Mouse (Mus musculus): Measurements from ENCODE around the gene Sf3a3. TPM values are rescaled to one million over a fixed set of nuclear protein-coding genes. Genes with fewer than 3 reads are reported as not detected.

The Sf3a3 gene
- 31.2 TPM for polyA plus RNA-seq (2014; fragmentation: Illumina TruSeq; extraction: RNeasy Lipid Tissue Mini Kit (QIAGEN cat#74804); ENCODE audit: low read depth, low replicate concordance)

DNA sequence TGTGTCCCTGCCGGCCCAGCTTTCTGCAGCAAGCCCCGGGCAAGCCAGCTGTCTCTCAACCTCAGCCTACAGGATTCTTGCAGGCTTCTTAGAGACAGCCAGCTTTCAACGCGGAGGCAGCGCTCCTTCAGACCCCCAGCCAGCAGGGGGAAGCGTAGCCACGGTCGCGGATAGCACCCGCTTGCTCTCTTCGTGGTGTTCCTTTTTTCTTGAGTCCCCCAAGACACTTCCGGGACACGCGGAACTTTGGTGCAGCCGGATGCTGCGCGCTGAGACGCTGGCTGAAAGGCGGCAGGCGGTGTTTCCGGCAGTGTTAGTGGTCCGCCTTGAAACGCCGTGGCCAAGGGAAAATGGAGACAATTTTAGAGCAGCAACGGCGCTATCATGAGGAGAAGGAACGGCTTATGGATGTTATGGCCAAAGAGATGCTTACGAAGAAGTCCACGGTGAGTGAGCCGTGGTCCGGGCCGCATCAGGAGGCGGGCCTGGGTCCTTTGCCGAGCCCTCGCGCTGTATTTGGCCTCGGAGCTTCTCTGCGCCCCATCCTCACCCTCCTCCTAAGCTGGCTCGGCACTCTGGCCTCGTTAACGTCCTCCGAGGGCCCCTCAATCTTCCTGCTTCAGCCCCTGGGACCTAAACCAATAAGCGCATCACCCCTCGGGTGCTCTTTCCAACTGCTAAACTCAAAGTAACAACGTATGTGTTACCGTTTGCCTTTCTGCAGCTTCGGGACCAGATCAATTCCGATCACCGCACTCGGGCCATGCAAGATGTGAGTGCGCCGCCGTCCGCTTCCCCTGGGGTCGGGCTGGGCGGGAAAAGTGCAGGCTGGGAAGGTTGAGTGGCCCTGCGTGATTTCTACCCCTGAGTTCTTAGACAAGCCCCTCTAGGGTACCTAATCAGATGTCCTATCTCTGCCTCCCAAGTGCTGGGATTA is at the start of gene Sf3a3:
TSS of gene Sf3a3 (plus strand) at position 232 of the 937 bp plus-strand sequence.

DNA sequence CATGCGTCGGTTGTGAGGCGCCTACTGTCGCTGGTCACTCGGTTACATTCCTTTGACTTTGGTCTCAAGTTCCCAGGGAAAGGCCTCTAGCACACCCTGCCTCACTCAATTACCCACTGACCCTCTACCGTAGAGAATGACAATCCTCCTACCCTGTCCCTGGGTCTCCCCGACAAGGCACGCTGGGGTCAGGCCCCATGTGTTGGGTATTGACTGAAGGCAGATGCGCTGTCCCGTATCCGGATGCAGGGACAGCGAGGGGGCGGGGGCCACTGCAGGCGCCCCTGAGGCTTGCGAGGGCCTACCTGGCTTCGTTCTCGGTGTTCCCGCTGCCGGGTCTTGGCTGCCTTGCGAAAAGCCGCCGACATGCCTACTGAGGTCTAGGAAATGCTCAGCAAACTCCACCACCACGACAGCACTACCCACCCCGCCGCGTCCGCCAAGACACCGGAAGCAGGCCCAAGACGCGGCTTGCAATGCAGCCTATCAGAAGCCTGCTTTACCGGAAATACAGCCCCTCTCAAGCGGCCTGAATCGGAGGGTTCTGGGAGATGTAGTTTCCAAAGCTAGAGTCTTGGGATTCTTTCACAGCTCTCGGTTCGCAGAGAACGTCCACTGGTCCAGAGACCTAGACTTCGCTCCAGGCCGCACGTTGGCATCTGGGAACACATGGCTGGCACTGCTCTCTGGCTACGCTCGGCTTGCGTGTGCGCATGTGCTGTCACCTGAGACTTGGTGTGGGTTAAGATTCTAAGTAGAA is 21.3 kb upstream of the Sf3a3 start, which contains the start of gene Utp11:
TSS of gene Utp11 (minus strand) at position 466 of the 760 bp plus-strand sequence.

GRCm38 (mm10) chr4:124700248-124700971 is 14.2 kb upstream of the Sf3a3 start, which contains the start of gene Fhl3:
Fhl3 (plus strand) TSS chr4:124700701.

DNA sequence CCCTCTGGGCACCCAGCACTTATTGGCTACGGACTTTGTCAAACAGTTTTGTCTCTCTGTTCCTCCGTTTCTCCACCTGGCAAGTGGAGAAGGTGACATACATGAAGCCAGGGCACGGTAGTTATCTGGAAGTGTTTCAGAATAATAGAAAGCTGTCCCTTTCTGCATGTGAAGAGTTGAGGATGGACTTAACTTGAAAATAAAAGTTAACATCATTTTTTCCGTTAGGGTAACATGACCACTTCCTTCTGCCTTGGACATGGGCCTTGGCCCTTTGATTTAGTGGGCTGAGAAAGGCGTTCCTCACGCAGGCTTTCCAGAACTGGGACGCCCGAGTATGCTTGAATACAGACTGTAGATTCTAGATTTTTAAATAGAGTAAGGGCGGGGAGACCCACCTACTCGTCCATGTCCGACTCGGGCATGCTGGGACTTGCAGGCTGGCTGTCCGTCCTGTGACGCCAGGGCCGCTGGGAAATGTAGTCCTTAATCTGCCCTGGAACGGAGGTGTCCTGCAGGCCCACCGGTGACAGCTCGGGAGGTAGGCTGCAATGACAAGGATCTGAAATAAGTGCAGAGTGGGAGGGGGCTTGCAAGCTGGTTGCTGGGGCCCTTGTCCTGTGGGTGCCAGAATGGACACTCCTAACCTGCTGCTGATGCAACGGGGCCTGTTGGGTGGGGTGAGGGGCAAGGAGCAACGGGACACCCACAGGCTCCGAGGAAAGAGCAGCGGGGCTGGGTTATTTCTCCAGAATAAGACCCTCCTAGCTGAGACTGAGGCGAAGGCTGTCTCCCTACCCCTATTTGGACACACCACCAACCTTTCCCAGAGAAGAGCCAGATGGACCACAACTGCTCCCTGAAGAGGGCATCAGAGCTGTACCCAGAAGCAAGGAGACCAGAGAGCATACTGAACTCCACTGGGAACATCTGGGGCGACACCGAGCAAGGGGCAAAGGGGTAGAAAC is 27.1 kb downstream of the Sf3a3 start, which contains the start of gene Inpp5b:
TSS of gene Inpp5b (plus strand) at position 475 of the 968 bp plus-strand sequence.

Other genes starting within 250 kb of the Sf3a3 start
- gene 3100002H09Rik, start 104.0 kb upstream of the Sf3a3 start, polyA plus RNA-seq (2014; fragmentation: Illumina TruSeq; extraction: RNeasy Lipid Tissue Mini Kit (QIAGEN cat#74804); ENCODE audit: low read depth, low replicate concordance), result not detected
- not detected for gene Pou3f1, start 58.0 kb upstream of the Sf3a3 start, polyA plus RNA-seq (2014; fragmentation: Illumina TruSeq; extraction: RNeasy Lipid Tissue Mini Kit (QIAGEN cat#74804); ENCODE audit: low read depth, low replicate concordance)
- 46.5 TPM for gene Utp11, start 21.2 kb upstream of the Sf3a3 start, polyA plus RNA-seq (2014; fragmentation: Illumina TruSeq; extraction: RNeasy Lipid Tissue Mini Kit (QIAGEN cat#74804); ENCODE audit: low read depth, low replicate concordance)
- gene Fhl3, start 14.1 kb upstream of the Sf3a3 start, polyA plus RNA-seq (2014; fragmentation: Illumina TruSeq; extraction: RNeasy Lipid Tissue Mini Kit (QIAGEN cat#74804); ENCODE audit: low read depth, low replicate concordance), result 0.28 TPM
- gene Inpp5b, start 27.1 kb downstream of the Sf3a3 start, polyA plus RNA-seq (2014; fragmentation: Illumina TruSeq; extraction: RNeasy Lipid Tissue Mini Kit (QIAGEN cat#74804); ENCODE audit: low read depth, low replicate concordance), result 31.6 TPM
- 12.0 TPM for gene Mtf1, start 87.3 kb downstream of the Sf3a3 start, polyA plus RNA-seq (2014; fragmentation: Illumina TruSeq; extraction: RNeasy Lipid Tissue Mini Kit (QIAGEN cat#74804); ENCODE audit: low read depth, low replicate concordance)
- 19.3 TPM for gene Yrdc, start 135.9 kb downstream of the Sf3a3 start, polyA plus RNA-seq (2014; fragmentation: Illumina TruSeq; extraction: RNeasy Lipid Tissue Mini Kit (QIAGEN cat#74804); ENCODE audit: low read depth, low replicate concordance)
- gene 1110065P20Rik, start 136.4 kb downstream of the Sf3a3 start, polyA plus RNA-seq (2014; fragmentation: Illumina TruSeq; extraction: RNeasy Lipid Tissue Mini Kit (QIAGEN cat#74804); ENCODE audit: low read depth, low replicate concordance), result 1.7 TPM
- gene Maneal, start 147.4 kb downstream of the Sf3a3 start, polyA plus RNA-seq (2014; fragmentation: Illumina TruSeq; extraction: RNeasy Lipid Tissue Mini Kit (QIAGEN cat#74804); ENCODE audit: low read depth, low replicate concordance), result not detected
- not detected for gene Epha10, start 166.1 kb downstream of the Sf3a3 start, polyA plus RNA-seq (2014; fragmentation: Illumina TruSeq; extraction: RNeasy Lipid Tissue Mini Kit (QIAGEN cat#74804); ENCODE audit: low read depth, low replicate concordance)
- 5.0 TPM for gene 9930104L06Rik, start 222.3 kb downstream of the Sf3a3 start, polyA plus RNA-seq (2014; fragmentation: Illumina TruSeq; extraction: RNeasy Lipid Tissue Mini Kit (QIAGEN cat#74804); ENCODE audit: low read depth, low replicate concordance)
- 1.3 TPM for gene Cdca8, start 224.5 kb downstream of the Sf3a3 start, polyA plus RNA-seq (2014; fragmentation: Illumina TruSeq; extraction: RNeasy Lipid Tissue Mini Kit (QIAGEN cat#74804); ENCODE audit: low read depth, low replicate concordance)